Mouse (Mus musculus): ENCODE data around the gene Ky.
A peak's percentile ranks its signal among the peaks of the same experiment; 100 is the strongest.

Gene Ky

GRCm38 (mm10) chr9:102549211-102549610 lies 43.7 kb downstream of the Ky start:
- DNase-seq (ENCODE audit: low spot score in 2 of 2), result no peak

- no peak for DNase-seq (ENCODE audit: low spot score in 2 of 2)
These were observed 46.2 kb downstream of the Ky start for GRCm38 (mm10) chr9:102551771-102552170.

GRCm38 (mm10) chr9:102553781-102554180 lies 48.2 kb downstream of the Ky start:
- no peak for DNase-seq (ENCODE audit: low spot score in 2 of 2)

- DNase-seq (ENCODE audit: low spot score in 2 of 2), result no peak
These were observed 52.9 kb downstream of the Ky start for GRCm38 (mm10) chr9:102558463-102558862.

- no peak for DNase-seq (ENCODE audit: low spot score in 2 of 2)
These were observed 67.3 kb downstream of the Ky start for GRCm38 (mm10) chr9:102572888-102573287.

- no peak for DNase-seq (ENCODE audit: low spot score in 2 of 2)
These were observed 71.9 kb downstream of the Ky start for GRCm38 (mm10) chr9:102577480-102577879.

- peak in 1 of 2 experiments; percentile 36 for DNase-seq (ENCODE audit: low spot score in 2 of 2)
These were observed 76.4 kb downstream of the Ky start for GRCm38 (mm10) chr9:102581921-102582469.

GRCm38 (mm10) chr9:102587347-102587746 lies 81.8 kb downstream of the Ky start:
- no peak for DNase-seq (ENCODE audit: low spot score in 2 of 2)

GRCm38 (mm10) chr9:102594667-102595393 lies 89.3 kb downstream of the Ky start:
- DNase-seq (ENCODE audit: low spot score in 2 of 2), result peak; percentile 21 to 27
